Mouse (Mus musculus) cerebellum, adult 8-10 months (tissue): Measurements from ENCODE around the gene Faf2.
A peak's percentile ranks its signal among the peaks of the same experiment; 100 is the strongest.

Experiments
- DNase-seq: peaks from one replicate; pipeline ENCODE4 v3.0.0; 2022

Faf2 gene

GRCm38 (mm10) chr13:54621155-54621932, at the start of gene Faf2:
Faf2 (plus strand) TSS chr13:54621784.
- peak; percentile 100 for DNase-seq

GRCm38 (mm10) chr13:54572621-54573020, 49.0 kb upstream of the Faf2 start:
- no peak for DNase-seq

- peak; percentile 63 for DNase-seq
Observed at GRCm38 (mm10) chr13:54574854-54575481, 46.6 kb upstream of the Faf2 start, which contains the start of gene Arl10. Arl10 (plus strand) TSS chr13:54575015.

GRCm38 (mm10) chr13:54575489-54575888, 46.1 kb upstream of the Faf2 start:
- no peak for DNase-seq

- no peak for DNase-seq
Observed at GRCm38 (mm10) chr13:54577652-54578507, 43.7 kb upstream of the Faf2 start.

- no peak for DNase-seq
Observed at GRCm38 (mm10) chr13:54581385-54581784, 40.2 kb upstream of the Faf2 start.

- no peak for DNase-seq
Observed at GRCm38 (mm10) chr13:54582126-54582525, 39.5 kb upstream of the Faf2 start.

GRCm38 (mm10) chr13:54582860-54583259, 38.7 kb upstream of the Faf2 start:
- no peak for DNase-seq

GRCm38 (mm10) chr13:54585831-54586230, 35.8 kb upstream of the Faf2 start:
- no peak for DNase-seq

- DNase-seq, result no peak
Observed at GRCm38 (mm10) chr13:54589414-54589995, 32.1 kb upstream of the Faf2 start.

GRCm38 (mm10) chr13:54589996-54590951, 31.3 kb upstream of the Faf2 start, which contains the start of the genes Nop16 and Higd2a:
Nop16 (minus strand) TSS chr13:54590090.
Higd2a (plus strand) TSS chr13:54590207.
- DNase-seq, result peak; percentile 96

- no peak for DNase-seq
Observed at GRCm38 (mm10) chr13:54591776-54592356, 29.7 kb upstream of the Faf2 start.

GRCm38 (mm10) chr13:54593617-54594016, 28.0 kb upstream of the Faf2 start:
- no peak for DNase-seq

GRCm38 (mm10) chr13:54596107-54596690, 25.4 kb upstream of the Faf2 start:
- no peak for DNase-seq

- DNase-seq, result no peak
Observed at GRCm38 (mm10) chr13:54596870-54597269, 24.7 kb upstream of the Faf2 start.

- peak; percentile 43 for DNase-seq
Observed at GRCm38 (mm10) chr13:54598622-54599143, 22.9 kb upstream of the Faf2 start.

GRCm38 (mm10) chr13:54602639-54603111, 18.9 kb upstream of the Faf2 start:
- DNase-seq, result no peak

- no peak for DNase-seq
Observed at GRCm38 (mm10) chr13:54603501-54603900, 18.1 kb upstream of the Faf2 start.

- no peak for DNase-seq
Observed at GRCm38 (mm10) chr13:54604221-54604620, 17.4 kb upstream of the Faf2 start.

- DNase-seq, result no peak
Observed at GRCm38 (mm10) chr13:54605426-54605825, 16.2 kb upstream of the Faf2 start.
